Mouse (Mus musculus): ENCODE measurements around the gene Gm5617. TPM values are rescaled to one million over a fixed set of nuclear protein-coding genes. Genes with fewer than 3 reads are reported as not detected.
A peak's percentile ranks its signal among the peaks of the same experiment; 100 is the strongest.
"Not testable (repeated sequence)": the region's sequence is repeated elsewhere in the genome, so short reads cannot be mapped to it uniquely, and the experiment has no call there.

Gm5617 gene
- polyA plus RNA-seq, 1 experiment from 2014 or later = 30.0 TPM

DNA sequence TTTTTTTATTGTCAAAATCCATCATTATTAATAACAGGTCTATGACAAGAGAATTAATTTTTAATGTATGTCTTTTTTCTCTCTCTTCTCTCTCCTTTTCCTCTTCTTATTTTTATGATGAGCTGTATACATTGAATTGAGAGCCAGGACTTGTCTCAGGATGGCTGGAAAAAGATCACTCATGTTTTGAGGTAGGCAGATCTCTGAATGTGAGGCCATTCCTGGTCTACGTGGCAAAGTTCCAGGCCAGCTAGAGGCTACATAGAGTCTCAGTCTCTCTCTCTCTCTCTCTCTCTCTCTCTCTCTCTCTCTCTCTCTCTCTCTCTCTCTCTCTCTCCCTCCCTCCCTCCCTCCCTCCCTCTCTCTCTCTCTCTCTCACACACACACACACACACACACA lies 42.4 kb downstream of the Gm5617 start:
- H3K9me3 ChIP-seq (ENCODE audit: control insufficient read depth, low read length); H3K4me1 ChIP-seq (ENCODE audit: control insufficient read depth, insufficient read depth, low read length); H3K9ac ChIP-seq (ENCODE audit: low read depth, low read length); H3K36me3 ChIP-seq (ENCODE audit: control insufficient read depth, insufficient read depth, low read length); H3K27ac ChIP-seq (ENCODE audit: low read length); H3K4me2 ChIP-seq (ENCODE audit: low read depth, low read length); ATAC-seq; H3K27me3 ChIP-seq (replicated peaks; ENCODE audit: control insufficient read depth, insufficient read depth, low read length); H3K4me3 ChIP-seq (ENCODE audit: low read length): not testable (repeated sequence)
- 27% methylated on average over 1 of the region's 1 CpGs for WGBS

GRCm38 (mm10) chr9:48538044-48538645 lies 42.9 kb downstream of the Gm5617 start:
- Histone ChIP-seq H3K9me3 (ENCODE audit: control insufficient read depth, low read length) (0 out of 2 replicates have a peak, but pooled peaks cover 8% of the 10 kb centered on the region), H3K4me2 (ENCODE audit: low read depth, low read length) (0 out of 2 replicates have a peak overlapping the region, but pooled peaks have one; percentile 12), H3K27ac (ENCODE audit: low read length) (no peak overlapping the region), H3K4me3 (ENCODE audit: low read length) (no peak overlapping the region; the same call in 1 of the 2 replicates), H3K9ac (ENCODE audit: low read depth, low read length) (no peak overlapping the region), H3K36me3 (ENCODE audit: control insufficient read depth, insufficient read depth, low read length) (no peaks in the 10 kb centered on the region), H3K4me1 (ENCODE audit: control insufficient read depth, insufficient read depth, low read length) (no peaks in the 10 kb centered on the region; the same call in 1 of the 2 replicates), H3K27me3 (replicated peaks; ENCODE audit: control insufficient read depth, insufficient read depth, low read length) (peaks cover 6% of the 10 kb centered on the region; the same call in 1 of the 2 replicates)
- no peak for ATAC-seq
- WGBS = 5% methylated on average over 17 of the region's 17 CpGs

- Histone ChIP-seq H3K9ac (ENCODE audit: low read depth, low read length) (no peak overlapping the region), H3K27ac (ENCODE audit: low read length) (no peak overlapping the region), H3K4me1 (ENCODE audit: control insufficient read depth, insufficient read depth, low read length) (no peaks in the 10 kb centered on the region; the same call in 1 of the 2 replicates), H3K4me2 (ENCODE audit: low read depth, low read length) (no peak overlapping the region), H3K9me3 (ENCODE audit: control insufficient read depth, low read length) (0 out of 2 replicates have a peak, but pooled peaks cover 8% of the 10 kb centered on the region), H3K36me3 (ENCODE audit: control insufficient read depth, insufficient read depth, low read length) (no peaks in the 10 kb centered on the region), H3K27me3 (replicated peaks; ENCODE audit: control insufficient read depth, insufficient read depth, low read length) (peaks cover 6% of the 10 kb centered on the region; the same call in 1 of the 2 replicates), H3K4me3 (ENCODE audit: low read length) (no peak overlapping the region)
- 12% methylated on average over 12 of the region's 12 CpGs for WGBS
- ATAC-seq = no peak
Measured at GRCm38 (mm10) chr9:48538688-48539087, 43.4 kb downstream of the Gm5617 start.

Small RNA genes within 50 kb of the gene (microRNA-seq; reads per million reads assigned to microRNA genes)
- not detected for gene Gm23653

Other genes starting within 250 kb of the Gm5617 start
- gene Nxpe2, start 142.0 kb upstream of the Gm5617 start, polyA plus RNA-seq (2015; fragmentation: Nextera tagmentation; extraction: Ambion mirVana) = 1.7 and 3.8 TPM in 2 replicates
- 97.9 and 108 TPM in 2 replicates for gene Rexo2, start 14.8 kb upstream of the Gm5617 start, polyA plus RNA-seq (2015; fragmentation: Nextera tagmentation; extraction: Ambion mirVana)
- gene Rbm7, start 143 bp upstream of the Gm5617 start, polyA plus RNA-seq (2015; fragmentation: Nextera tagmentation; extraction: Ambion mirVana) = 104 and 110 TPM in 2 replicates
- gene Nnmt, start 109.7 kb downstream of the Gm5617 start, polyA plus RNA-seq (2015; fragmentation: Nextera tagmentation; extraction: Ambion mirVana) = 2.9 and 4.0 TPM in 2 replicates